Mouse (Mus musculus): Measurements from ENCODE around the gene Polr2l.

GRCm38 (mm10) chr7:141472226-141472625, 2.7 kb downstream of the Polr2l start:
- TF ChIP-seq CTCF (IDR thresholded peaks at IDR 0.05; ENCODE audit: borderline replicate concordance, insufficient read depth, low read depth, low read length) (no peak), POLR2A (IDR thresholded peaks at IDR 0.05; ENCODE audit: borderline replicate concordance, insufficient read depth, low read length) (no peak)

Measured in cerebellum, adult 2 months (tissue).